Mouse (Mus musculus): Measurements from ENCODE around the gene Itpr3.

Gene Itpr3

GRCm38 (mm10) chr17:27038335-27039050 is 18.6 kb upstream of the Itpr3 start:
- no peak for DNase-seq (ENCODE audit: low spot score in 2 of 2)

- DNase-seq (ENCODE audit: low spot score in 2 of 2): no peak
Observed at GRCm38 (mm10) chr17:27039432-27040102, 17.5 kb upstream of the Itpr3 start.

- peak; percentile 32 to 47 for DNase-seq (ENCODE audit: low spot score in 2 of 2)
Observed at GRCm38 (mm10) chr17:27040304-27041045, 16.6 kb upstream of the Itpr3 start.

GRCm38 (mm10) chr17:27041046-27041786 is 15.9 kb upstream of the Itpr3 start:
- no peak for DNase-seq (ENCODE audit: low spot score in 2 of 2)

GRCm38 (mm10) chr17:27041787-27042055 is 15.4 kb upstream of the Itpr3 start:
- no peak for DNase-seq (ENCODE audit: low spot score in 2 of 2)

GRCm38 (mm10) chr17:27042840-27043239 is 14.3 kb upstream of the Itpr3 start:
- no peak for DNase-seq (ENCODE audit: low spot score in 2 of 2)

- DNase-seq (ENCODE audit: low spot score in 2 of 2): no peak
Observed at GRCm38 (mm10) chr17:27045164-27045563, 11.9 kb upstream of the Itpr3 start.

- DNase-seq (ENCODE audit: low spot score in 2 of 2): no peak
Observed at GRCm38 (mm10) chr17:27047762-27048444, 9.2 kb upstream of the Itpr3 start.

GRCm38 (mm10) chr17:27048445-27049239 is 8.5 kb upstream of the Itpr3 start:
- no peak for DNase-seq (ENCODE audit: low spot score in 2 of 2)

GRCm38 (mm10) chr17:27050853-27051252 is 6.3 kb upstream of the Itpr3 start:
- no peak for DNase-seq (ENCODE audit: low spot score in 2 of 2)

- peak; percentile 40 to 68 for DNase-seq (ENCODE audit: low spot score in 2 of 2)
Observed at GRCm38 (mm10) chr17:27051514-27051913, 5.6 kb upstream of the Itpr3 start.

- peak; percentile 67 to 80 for DNase-seq (ENCODE audit: low spot score in 2 of 2)
Observed at GRCm38 (mm10) chr17:27056170-27056569, 934 bp upstream of the Itpr3 start.

- DNase-seq (ENCODE audit: low spot score in 2 of 2): no peak
Observed at GRCm38 (mm10) chr17:27057517-27058055, 482 bp downstream of the Itpr3 start.

- DNase-seq (ENCODE audit: low spot score in 2 of 2): no peak
Observed at GRCm38 (mm10) chr17:27060698-27061097, 3.6 kb downstream of the Itpr3 start.

- no peak for DNase-seq (ENCODE audit: low spot score in 2 of 2)
Observed at GRCm38 (mm10) chr17:27061727-27062126, 4.6 kb downstream of the Itpr3 start.

- DNase-seq (ENCODE audit: low spot score in 2 of 2): no peak
Observed at GRCm38 (mm10) chr17:27062684-27063083, 5.6 kb downstream of the Itpr3 start.

GRCm38 (mm10) chr17:27063717-27064116 is 6.6 kb downstream of the Itpr3 start:
- DNase-seq (ENCODE audit: low spot score in 2 of 2): no peak

GRCm38 (mm10) chr17:27064195-27064594 is 7.1 kb downstream of the Itpr3 start:
- no peak for DNase-seq (ENCODE audit: low spot score in 2 of 2)

GRCm38 (mm10) chr17:27066065-27066464 is 9.0 kb downstream of the Itpr3 start:
- DNase-seq (ENCODE audit: low spot score in 2 of 2): no peak

- DNase-seq (ENCODE audit: low spot score in 2 of 2): no peak
Observed at GRCm38 (mm10) chr17:27069071-27069470, 12.0 kb downstream of the Itpr3 start.

- no peak for DNase-seq (ENCODE audit: low spot score in 2 of 2)
Observed at GRCm38 (mm10) chr17:27070913-27071312, 13.8 kb downstream of the Itpr3 start.
